Mouse (Mus musculus): ENCODE measurements around the gene Gm13762. TPM values are rescaled to one million over a fixed set of nuclear protein-coding genes. Genes with fewer than 3 reads are reported as not detected.

Gene Gm13762
- total and polyA plus RNA-seq, 3 experiments = not detected

- in situ Hi-C loops (cut with MboI; ENCODE audit: low pct_ligation_motif_present, low pct_unique_long_range_greater_than_20kb, low sequenced_read_pairs) (no loop called here), dilution Hi-C loops (cut with MboI; ENCODE audit: extremely low pct_ligation_motif_present, extremely low pct_unique_long_range_greater_than_20kb, low sequenced_read_pairs) (no loop called here)
- Histone ChIP-seq H3K9ac (ENCODE audit: insufficient read depth, low read depth) (no peak within 1 kb of the TSS), H3K4me1 (ENCODE audit: control insufficient read depth in 1 of 2, insufficient read depth in 2 of 2) (no peaks in the 10 kb centered on the region), H3K36me3 (replicated peaks in 1 of 2; ENCODE audit: control insufficient read depth in 1 of 2, insufficient read depth in 1 of 2, low read length in 1 of 2) (no peaks in the 10 kb centered on the region), H3K9me3 (replicated peaks; ENCODE audit: low read length) (peaks cover 10% of the 10 kb centered on the region), H3K4me2 (ENCODE audit: insufficient read depth, low read depth, poor library complexity, severe bottlenecking) (no peak within 1 kb of the TSS), H3K27ac (ENCODE audit: insufficient read depth, low read depth) (no peak within 1 kb of the TSS), H3K4me3 (replicated peaks in 1 of 3; ENCODE audit: low read depth in 2 of 3, low read length in 2 of 3, poor library complexity in 1 of 3) (no peak within 1 kb of the TSS), H3K27me3 (replicated peaks) (no peaks in the 10 kb centered on the region), H3K79me2 (replicated peaks; ENCODE audit: control insufficient read depth, extremely low read depth, insufficient read depth, poor library complexity, severe bottlenecking) (no peaks in the 10 kb centered on the region)
- DNase-seq (ENCODE audit: extremely low read depth) = no peak
- TF ChIP-seq USF2 (conservative IDR thresholded peaks at IDR 0.05; ENCODE audit: low read depth, low read length) (no peak), E2F4 (IDR thresholded peaks at IDR 0.05; ENCODE audit: insufficient replicate concordance, low read depth, low read length) (no peak), ELF1 (IDR thresholded peaks at IDR 0.05; ENCODE audit: low read depth, low read length) (no peak), MXI1 (IDR thresholded peaks at IDR 0.05; ENCODE audit: low read depth, low read length) (no peak), EP300 (IDR thresholded peaks at IDR 0.05; ENCODE audit: low read length) (no peak), ZC3H11A (IDR thresholded peaks at IDR 0.05; ENCODE audit: low read depth, low read length) (no peak), TCF12 (IDR thresholded peaks at IDR 0.05; ENCODE audit: low read depth, low read length) (no peak), HCFC1 (IDR thresholded peaks at IDR 0.05; ENCODE audit: low read depth, low read length) (no peak), ZMIZ1 (IDR thresholded peaks at IDR 0.05; ENCODE audit: low read depth, low read length) (no peak), ZKSCAN1 (IDR thresholded peaks at IDR 0.05; ENCODE audit: borderline replicate concordance, low read depth, low read length) (no peak), POLR2AphosphoS2 (IDR thresholded peaks at IDR 0.05; ENCODE audit: low read depth, low read length) (no peak), PAX5 (IDR thresholded peaks at IDR 0.05; ENCODE audit: low read length) (no peak), RCOR1 (conservative IDR thresholded peaks at IDR 0.05; ENCODE audit: low read depth, low read length) (no peak), IRF4 (IDR thresholded peaks at IDR 0.05; ENCODE audit: low read depth, low read length) (no peak), SIN3A (IDR thresholded peaks at IDR 0.05; ENCODE audit: low read length) (no peak)
These were observed 26.8 kb upstream of the Gm13762 start, which contains the start of gene Olfr1215 for GRCm38 (mm10) chr2:89006873-89007272. Gene Olfr1215, minus strand, starts transcription at chr2:89006973.

- Histone ChIP-seq H3K4me1 (ENCODE audit: control insufficient read depth in 1 of 2, insufficient read depth in 2 of 2) (no peaks in the 10 kb centered on the region), H3K27me3 (replicated peaks) (no peaks in the 10 kb centered on the region), H3K36me3 (replicated peaks in 1 of 2; ENCODE audit: control insufficient read depth in 1 of 2, insufficient read depth in 1 of 2, low read length in 1 of 2) (no peaks in the 10 kb centered on the region), H3K4me2 (ENCODE audit: insufficient read depth, low read depth, poor library complexity, severe bottlenecking) (no peak within 1 kb of the TSS), H3K4me3 (replicated peaks in 1 of 3; ENCODE audit: low read depth in 2 of 3, low read length in 2 of 3, poor library complexity in 1 of 3) (no peak within 1 kb of the TSS), H3K9me3 (replicated peaks; ENCODE audit: low read length) (peaks cover 10% of the 10 kb centered on the region), H3K27ac (ENCODE audit: insufficient read depth, low read depth) (no peak within 1 kb of the TSS), H3K9ac (ENCODE audit: insufficient read depth, low read depth) (no peak within 1 kb of the TSS), H3K79me2 (replicated peaks; ENCODE audit: control insufficient read depth, extremely low read depth, insufficient read depth, poor library complexity, severe bottlenecking) (no peaks in the 10 kb centered on the region)
- DNase-seq (ENCODE audit: extremely low read depth) = no peak
- in situ Hi-C loops (cut with MboI; ENCODE audit: low pct_ligation_motif_present, low pct_unique_long_range_greater_than_20kb, low sequenced_read_pairs) (no loop called here), dilution Hi-C loops (cut with MboI; ENCODE audit: extremely low pct_ligation_motif_present, extremely low pct_unique_long_range_greater_than_20kb, low sequenced_read_pairs) (no loop called here)
- TF ChIP-seq POLR2AphosphoS2 (IDR thresholded peaks at IDR 0.05; ENCODE audit: low read depth, low read length) (no peak), CHD2 (IDR thresholded peaks at IDR 0.05; ENCODE audit: low read length) (no peak), MYC (IDR thresholded peaks at IDR 0.05; ENCODE audit: low read depth, low read length) (no peak), TBP (conservative IDR thresholded peaks at IDR 0.05; ENCODE audit: low read depth, low read length) (no peak), E2F4 (IDR thresholded peaks at IDR 0.05; ENCODE audit: insufficient replicate concordance, low read depth, low read length) (no peak), TCF12 (IDR thresholded peaks at IDR 0.05; ENCODE audit: low read depth, low read length) (no peak), NRF1 (IDR thresholded peaks at IDR 0.05; ENCODE audit: low read depth, low read length) (no peak), JUND (conservative IDR thresholded peaks at IDR 0.05; ENCODE audit: low read depth, low read length) (no peak), SMC3 (IDR thresholded peaks at IDR 0.05; ENCODE audit: low read depth, low read length) (no peak), BHLHE40 (IDR thresholded peaks at IDR 0.05; ENCODE audit: low read depth, low read length) (no peak), GABPA (IDR thresholded peaks at IDR 0.05; ENCODE audit: insufficient replicate concordance, low read depth, low read length) (no peak), HCFC1 (IDR thresholded peaks at IDR 0.05; ENCODE audit: low read depth, low read length) (no peak), JUN (IDR thresholded peaks at IDR 0.05; ENCODE audit: insufficient read depth, low read depth, low read length) (no peak), ETS1 (conservative IDR thresholded peaks at IDR 0.05; ENCODE audit: low read depth, low read length) (no peak), PAX5 (IDR thresholded peaks at IDR 0.05; ENCODE audit: low read length) (no peak), IRF4 (IDR thresholded peaks at IDR 0.05; ENCODE audit: low read depth, low read length) (no peak), POLR2A (IDR thresholded peaks at IDR 0.05; ENCODE audit: low read depth, low read length) (no peak), USF2 (conservative IDR thresholded peaks at IDR 0.05; ENCODE audit: low read depth, low read length) (no peak), SIN3A (IDR thresholded peaks at IDR 0.05; ENCODE audit: low read length) (no peak), KAT2A (IDR thresholded peaks at IDR 0.05; ENCODE audit: insufficient replicate concordance, low read length) (no peak)
These were observed 12.5 kb upstream of the Gm13762 start, which contains the start of gene Olfr1214 for GRCm38 (mm10) chr2:88992553-88992952. Gene Olfr1214, minus strand, starts transcription at chr2:88992653.
